Mouse (Mus musculus): Measurements from ENCODE around the gene Tmem140.

Tmem140 gene

GRCm38 (mm10) chr6:34862791-34863403, at the start of gene Tmem140:
Gene Tmem140 (plus strand): TSS chr6:34863146.
- DNase-seq, result peak in 1 of 2 experiments; percentile 59

- no peak for DNase-seq
These were observed 38.5 kb upstream of the Tmem140 start for GRCm38 (mm10) chr6:34824406-34824805.

- no peak for DNase-seq
These were observed 30.6 kb upstream of the Tmem140 start for GRCm38 (mm10) chr6:34832352-34832751.

GRCm38 (mm10) chr6:34861546-34862053, 1.3 kb upstream of the Tmem140 start:
- DNase-seq, result no peak

GRCm38 (mm10) chr6:34862381-34862780, 565 bp upstream of the Tmem140 start:
- peak in 1 of 2 experiments; percentile 18 for DNase-seq

GRCm38 (mm10) chr6:34863786-34864514, 1.0 kb downstream of the Tmem140 start:
- no peak for DNase-seq

GRCm38 (mm10) chr6:34865213-34865612, 2.3 kb downstream of the Tmem140 start:
- DNase-seq, result peak in 1 of 2 experiments; percentile 26

GRCm38 (mm10) chr6:34865711-34866593, 3.0 kb downstream of the Tmem140 start:
- DNase-seq, result peak in 1 of 2 experiments; percentile 42

- DNase-seq, result peak; percentile 1 to 5
These were observed 3.8 kb downstream of the Tmem140 start for GRCm38 (mm10) chr6:34866786-34867185.

GRCm38 (mm10) chr6:34867301-34867994, 4.5 kb downstream of the Tmem140 start:
- DNase-seq, result peak in 1 of 2 experiments; percentile 2

GRCm38 (mm10) chr6:34867995-34868350, 5.0 kb downstream of the Tmem140 start:
- no peak for DNase-seq

GRCm38 (mm10) chr6:34868507-34869217, 5.7 kb downstream of the Tmem140 start:
- DNase-seq, result peak; percentile 2 to 15

GRCm38 (mm10) chr6:34869225-34869915, 6.4 kb downstream of the Tmem140 start:
- DNase-seq, result peak in 1 of 2 experiments; percentile 36

GRCm38 (mm10) chr6:34870136-34870535, 7.2 kb downstream of the Tmem140 start:
- DNase-seq, result peak in 1 of 2 experiments; percentile 6

- DNase-seq, result no peak
These were observed 7.8 kb downstream of the Tmem140 start for GRCm38 (mm10) chr6:34870724-34871123.

GRCm38 (mm10) chr6:34871929-34872328, 9.0 kb downstream of the Tmem140 start:
- peak in 1 of 2 experiments; percentile 1 for DNase-seq

- DNase-seq, result peak; percentile 1 to 8
These were observed 9.9 kb downstream of the Tmem140 start for GRCm38 (mm10) chr6:34872871-34873270.

- peak; percentile 70 to 83 for DNase-seq
These were observed 11.4 kb downstream of the Tmem140 start for GRCm38 (mm10) chr6:34874101-34874921.

- DNase-seq, result peak in 1 of 2 experiments; percentile 55
These were observed 12.4 kb downstream of the Tmem140 start for GRCm38 (mm10) chr6:34875268-34875761.

All from kidney, postnatal 4 days (tissue).